Comparison of ENCODE assay signal across 8 mouse cellular contexts in genomic region chr13:49341831-49342722, GRCm38 (mm10). TPM values are rescaled to one million over a fixed set of nuclear protein-coding genes. Genes with fewer than 3 reads are reported as not detected.
DNase-seq lines count a peak whose midpoint lies in the region; ATAC-seq and TF ChIP-seq lines count a peak whose summit lies in the region.

No protein-coding gene starts in this region.

- no peaks in the 10 kb centered on the region for H3K9me3 ChIP-seq in G1E (replicated peaks)
- no peaks in the 10 kb centered on the region for H3K9me3 ChIP-seq in forebrain, embryonic 16.5 days (ENCODE audit: control insufficient read depth, low read length)
- H3K9me3 ChIP-seq in liver, embryonic 11.5 days (ENCODE audit: control insufficient read depth, low read length), result no peaks in the 10 kb centered on the region

- H3K36me3 ChIP-seq in G1E (replicated peaks), result peaks cover 37% of the 10 kb centered on the region
- H3K36me3 ChIP-seq in forebrain, embryonic 16.5 days (ENCODE audit: control insufficient read depth, insufficient read depth), result no peaks in the 10 kb centered on the region
- no peaks in the 10 kb centered on the region; the same call in 1 of the 2 replicates for H3K36me3 ChIP-seq in liver, embryonic 11.5 days (ENCODE audit: control insufficient read depth, insufficient read depth, low read length)

- no peak for ATAC-seq in G1E (ENCODE audit: extremely low read depth, insufficient number of reproducible peaks, low FRiP score, poor library complexity, severe bottlenecking)
- ATAC-seq in forebrain, embryonic 16.5 days, result no peak
- peak; percentile 22 for ATAC-seq in liver, embryonic 11.5 days (replicated peaks; ENCODE audit: low FRiP score)

- DNase-seq in embryo, embryonic 10 days (ENCODE audit: low spot score), result peak; percentile 42
- no peak for DNase-seq in embryo, embryonic 9.5 days (ENCODE audit: extremely low spot score)
- peak; percentile 40 for DNase-seq in G1E (ENCODE audit: low spot score)
- no peak for DNase-seq in liver, embryonic 11.5 days (ENCODE audit: low spot score)
- peak; percentile 50 for DNase-seq in retina, postnatal 1 day
- no peak for DNase-seq in frontal cortex, adult 2 months (ENCODE audit: extremely low spot score in 1 of 2, low spot score in 1 of 2)
- no peak for DNase-seq in kidney, postnatal 10 days

- H3K4me1 ChIP-seq in G1E (ENCODE audit: insufficient read depth, low read depth, low read length), result peaks cover 48% of the 10 kb centered on the region
- peaks cover 44% of the 10 kb centered on the region for H3K4me1 ChIP-seq in forebrain, embryonic 16.5 days (replicated peaks; ENCODE audit: control insufficient read depth, insufficient read depth, low read length)
- peaks cover 43% of the 10 kb centered on the region for H3K4me1 ChIP-seq in liver, embryonic 11.5 days (replicated peaks; ENCODE audit: control insufficient read depth, insufficient read depth, low read length)

- peak overlapping the region; percentile 86 for H3K4me3 ChIP-seq in G1E (ENCODE audit: low read depth, low read length)
- H3K4me3 ChIP-seq in forebrain, embryonic 16.5 days (replicated peaks; ENCODE audit: low read length), result peak overlapping the region; percentile 95
- H3K4me3 ChIP-seq in liver, embryonic 11.5 days (ENCODE audit: low read depth, low read length), result peak overlapping the region; percentile 96

- peak overlapping the region; percentile 93 for H3K9ac ChIP-seq in forebrain, embryonic 16.5 days (replicated peaks; ENCODE audit: low read depth, low read length)
- H3K9ac ChIP-seq in liver, embryonic 11.5 days (ENCODE audit: low read depth, low read length), result peak overlapping the region; percentile 91

- no peak overlapping the region for H3K27ac ChIP-seq in forebrain, embryonic 16.5 days (ENCODE audit: low read length)
- peak overlapping the region; percentile 64 for H3K27ac ChIP-seq in liver, embryonic 11.5 days (ENCODE audit: low read depth, low read length)

- H3K27me3 ChIP-seq in G1E (ENCODE audit: insufficient read depth, low read length), result peaks cover 6% of the 10 kb centered on the region
- H3K27me3 ChIP-seq in forebrain, embryonic 16.5 days (replicated peaks; ENCODE audit: control insufficient read depth, insufficient read depth, low read length), result no peaks in the 10 kb centered on the region
- no peaks in the 10 kb centered on the region for H3K27me3 ChIP-seq in liver, embryonic 11.5 days (replicated peaks; ENCODE audit: control insufficient read depth, insufficient read depth, low read length)

- peak overlapping the region; percentile 94 for H3K4me2 ChIP-seq in forebrain, embryonic 16.5 days (ENCODE audit: low read length)
- peak overlapping the region; percentile 88 for H3K4me2 ChIP-seq in liver, embryonic 11.5 days

- 6% methylated on average over 25 of the region's 25 CpGs for WGBS in forebrain, embryonic 16.5 days
- WGBS in liver, embryonic 11.5 days, result 10% methylated on average over 25 of the region's 25 CpGs

- TF ChIP-seq CTCF in G1E (IDR thresholded peaks at IDR 0.05; ENCODE audit: low read depth, low read length), result no peak

RNA-seq across cellular contexts. Expression of gene Bicd2, which starts 0.7 kb away (rescaled TPM):
- 11.5 and 19.5 TPM in 2 replicates for total RNA-seq in G1E (2014; fragmentation: Nextera tagmentation)
- total RNA-seq in G1E (2017), result 19.2 and 19.9 TPM in 2 replicates
- 10.7 and 11.6 TPM in 2 replicates for polyA plus RNA-seq in G1E (2012)
- polyA plus RNA-seq in forebrain, embryonic 16.5 days (2015; fragmentation: Nextera tagmentation; extraction: Ambion mirVana), result 30.1 and 31.5 TPM in 2 replicates
- 22.6 TPM in 2 replicates for polyA plus RNA-seq in liver, embryonic 11.5 days (2014; fragmentation: Nextera tagmentation; extraction: Ambion mirVana)
- 48.6 and 49.5 TPM in 2 replicates for polyA plus RNA-seq in frontal cortex, adult 2 months (2012; rRNA removed)

RNA-seq across cellular contexts. Expression of gene Fgd3, which starts 22.0 kb away (rescaled TPM):
- total RNA-seq in G1E (2014; fragmentation: Nextera tagmentation) (3.9 and 4.7 TPM in 2 replicates), G1E (2017) (11.0 and 11.2 TPM in 2 replicates)
- polyA plus RNA-seq in G1E (2012), result 3.6 and 4.1 TPM in 2 replicates
- polyA plus RNA-seq in forebrain, embryonic 16.5 days (2015; fragmentation: Nextera tagmentation; extraction: Ambion mirVana), result 3.1 and 4.2 TPM in 2 replicates
- 0.74 and 0.92 TPM in 2 replicates for polyA plus RNA-seq in liver, embryonic 11.5 days (2014; fragmentation: Nextera tagmentation; extraction: Ambion mirVana)
- polyA plus RNA-seq in frontal cortex, adult 2 months (2012; rRNA removed), result 10.5 and 10.9 TPM in 2 replicates

Comparison
In these comparisons a context has a peak if more than half of its experiments do, and no peak if none do; other contexts are left out.
1. DNase-seq: peak in embryo, embryonic 10 days (single experiment), G1E (single experiment) and retina, postnatal 1 day (single experiment); none in embryo, embryonic 9.5 days (single experiment), liver, embryonic 11.5 days (single experiment), frontal cortex, adult 2 months (0 of 2) and kidney, postnatal 10 days (single experiment).
2. Peak in every context shown above with its lines, with median percentiles within 50 percentile points of each other: H3K4me3 ChIP-seq.